Mouse (Mus musculus): ENCODE measurements at regions not wholly inside any gene's neighbourhood (a gene's known extent, or its start where the extent isn't known, plus 50 kb on each side); places are given as distances from the start of the nearest gene placed in this dataset.

DNA sequence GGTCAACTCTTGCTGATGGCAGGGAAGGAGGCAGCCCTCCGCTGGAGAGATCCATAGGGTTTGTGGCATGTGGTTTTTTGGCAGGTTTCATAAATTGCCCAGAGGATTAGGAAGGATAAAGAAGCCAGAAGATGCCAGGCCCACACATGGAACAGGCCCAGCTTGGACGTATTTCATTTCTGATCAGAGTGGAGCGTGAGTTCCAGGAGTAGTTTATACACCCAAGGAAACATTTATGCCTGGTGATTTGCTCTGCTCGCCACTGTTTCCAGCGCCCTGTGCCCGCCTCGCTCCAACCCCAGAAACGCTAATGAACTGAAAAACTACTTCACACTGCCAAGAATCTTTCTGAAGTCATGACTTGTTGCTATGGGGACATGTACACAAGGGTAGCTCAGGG, 53.0 kb upstream of the Lrp8 start:
- no peak for TF ChIP-seq POLR2A (IDR thresholded peaks at IDR 0.05; ENCODE audit: borderline replicate concordance, low read depth, low read length)
- TF ChIP-seq CTCF (IDR thresholded peaks at IDR 0.05; ENCODE audit: low read depth, low read length) = no peak

Data from bone marrow macrophage, adult 2 months (primary cell).